Mouse (Mus musculus): Measurements from ENCODE around the gene Mob3a. TPM values are rescaled to one million over a fixed set of nuclear protein-coding genes. Genes with fewer than 3 reads are reported as not detected.
A peak's percentile ranks its signal among the peaks of the same experiment; 100 is the strongest.

The Mob3a gene
- polyA plus RNA-seq, 1 experiment: 261 TPM

GRCm38 (mm10) chr10:80696502-80697392 lies 5.0 kb downstream of the Mob3a start:
- 24% methylated on average over 12 of the region's 12 CpGs for WGBS
- peak overlapping the region; percentile 22 for H3K4me3 ChIP-seq (ENCODE audit: control insufficient read depth, insufficient read depth, low read length)
- TF ChIP-seq CTCF (IDR thresholded peaks at IDR 0.05; ENCODE audit: borderline replicate concordance, control insufficient read depth, extremely low read depth, insufficient read depth, low read length, poor library complexity) (no peak), POLR2A (IDR thresholded peaks at IDR 0.05; ENCODE audit: control insufficient read depth, extremely low read depth, insufficient read depth, low read length, poor library complexity) (no peak)
- DNase-seq: peak; percentile 23
- no peaks in the 10 kb centered on the region for H3K36me3 ChIP-seq (ENCODE audit: control insufficient read depth, insufficient read depth, low read length)
- peak overlapping the region; percentile 95 for H3K27ac ChIP-seq (ENCODE audit: control insufficient read depth, insufficient read depth, low read length)
- no peaks in the 10 kb centered on the region for H3K27me3 ChIP-seq (ENCODE audit: control insufficient read depth, insufficient read depth, low read length)
- H3K4me1 ChIP-seq (replicated peaks; ENCODE audit: control insufficient read depth, insufficient read depth, low read length): peaks cover 76% of the 10 kb centered on the region

- no peaks in the 10 kb centered on the region for H3K27me3 ChIP-seq (ENCODE audit: control insufficient read depth, insufficient read depth, low read length)
- WGBS: 2% methylated on average over 10 of the region's 10 CpGs
- DNase-seq: peak; percentile 54
- no peak for TF ChIP-seq CTCF (IDR thresholded peaks at IDR 0.05; ENCODE audit: borderline replicate concordance, control insufficient read depth, extremely low read depth, insufficient read depth, low read length, poor library complexity)
- H3K27ac ChIP-seq (ENCODE audit: control insufficient read depth, insufficient read depth, low read length): peak overlapping the region; percentile 95
- H3K4me1 ChIP-seq (replicated peaks; ENCODE audit: control insufficient read depth, insufficient read depth, low read length): peaks cover 83% of the 10 kb centered on the region
- H3K36me3 ChIP-seq (ENCODE audit: control insufficient read depth, insufficient read depth, low read length): peaks cover 4% of the 10 kb centered on the region
- peak overlapping the region; percentile 22 for H3K4me3 ChIP-seq (ENCODE audit: control insufficient read depth, insufficient read depth, low read length)
These were observed 5.8 kb downstream of the Mob3a start for GRCm38 (mm10) chr10:80695801-80696501.

GRCm38 (mm10) chr10:80695186-80695585 lies 6.6 kb downstream of the Mob3a start:
- peak overlapping the region; percentile 95 for H3K27ac ChIP-seq (ENCODE audit: control insufficient read depth, insufficient read depth, low read length)
- peak overlapping the region; percentile 27 for H3K4me3 ChIP-seq (ENCODE audit: control insufficient read depth, insufficient read depth, low read length)
- peaks cover 82% of the 10 kb centered on the region for H3K4me1 ChIP-seq (replicated peaks; ENCODE audit: control insufficient read depth, insufficient read depth, low read length)
- DNase-seq: peak; percentile 87
- H3K36me3 ChIP-seq (ENCODE audit: control insufficient read depth, insufficient read depth, low read length): peaks cover 11% of the 10 kb centered on the region
- H3K27me3 ChIP-seq (ENCODE audit: control insufficient read depth, insufficient read depth, low read length): no peaks in the 10 kb centered on the region
- WGBS: 0% methylated on average over 2 of the region's 2 CpGs
- TF ChIP-seq CTCF (IDR thresholded peaks at IDR 0.05; ENCODE audit: borderline replicate concordance, control insufficient read depth, extremely low read depth, insufficient read depth, low read length, poor library complexity): no peak
- TF ChIP-seq POLR2A (IDR thresholded peaks at IDR 0.05; ENCODE audit: control insufficient read depth, extremely low read depth, insufficient read depth, low read length, poor library complexity): peak; percentile 27; the same call in 1 of the 2 replicates

GRCm38 (mm10) chr10:80694159-80694938 lies 7.4 kb downstream of the Mob3a start:
- peaks cover 77% of the 10 kb centered on the region for H3K4me1 ChIP-seq (replicated peaks; ENCODE audit: control insufficient read depth, insufficient read depth, low read length)
- H3K27me3 ChIP-seq (ENCODE audit: control insufficient read depth, insufficient read depth, low read length): no peaks in the 10 kb centered on the region
- H3K4me3 ChIP-seq (ENCODE audit: control insufficient read depth, insufficient read depth, low read length): 0 out of 2 replicates have a peak overlapping the region, but pooled peaks have one; percentile 27
- 79% methylated on average over 13 of the region's 13 CpGs for WGBS
- TF ChIP-seq POLR2A (IDR thresholded peaks at IDR 0.05; ENCODE audit: control insufficient read depth, extremely low read depth, insufficient read depth, low read length, poor library complexity) (no peak), CTCF (IDR thresholded peaks at IDR 0.05; ENCODE audit: borderline replicate concordance, control insufficient read depth, extremely low read depth, insufficient read depth, low read length, poor library complexity) (no peak)
- H3K36me3 ChIP-seq (ENCODE audit: control insufficient read depth, insufficient read depth, low read length): peaks cover 20% of the 10 kb centered on the region
- no peak for DNase-seq
- peak overlapping the region; percentile 95 for H3K27ac ChIP-seq (ENCODE audit: control insufficient read depth, insufficient read depth, low read length)

- 77% methylated on average over 12 of the region's 12 CpGs for WGBS
- peak overlapping the region; percentile 95 for H3K27ac ChIP-seq (ENCODE audit: control insufficient read depth, insufficient read depth, low read length)
- peaks cover 71% of the 10 kb centered on the region for H3K4me1 ChIP-seq (replicated peaks; ENCODE audit: control insufficient read depth, insufficient read depth, low read length)
- no peak overlapping the region for H3K4me3 ChIP-seq (ENCODE audit: control insufficient read depth, insufficient read depth, low read length)
- H3K36me3 ChIP-seq (ENCODE audit: control insufficient read depth, insufficient read depth, low read length): peaks cover 27% of the 10 kb centered on the region
- TF ChIP-seq POLR2A (IDR thresholded peaks at IDR 0.05; ENCODE audit: control insufficient read depth, extremely low read depth, insufficient read depth, low read length, poor library complexity): no peak
- no peak for TF ChIP-seq CTCF (IDR thresholded peaks at IDR 0.05; ENCODE audit: borderline replicate concordance, control insufficient read depth, extremely low read depth, insufficient read depth, low read length, poor library complexity)
- H3K27me3 ChIP-seq (ENCODE audit: control insufficient read depth, insufficient read depth, low read length): no peaks in the 10 kb centered on the region
- no peak for DNase-seq
These were observed 8.3 kb downstream of the Mob3a start for GRCm38 (mm10) chr10:80693401-80694045.
